Mouse (Mus musculus) urinary bladder, adult 18-20 months (tissue): ENCODE results near the gene Glb1l.
"Not testable (repeated sequence)": the region's sequence is repeated elsewhere in the genome, so short reads cannot be mapped to it uniquely, and the experiment has no call there.

Experiments
- DNase-seq, 2 experiments: peaks; one replicate each; pipeline ENCODE4 v3.0.0; 2022; ENCODE audit warnings: low spot score in 2 of 2, mixed read lengths in 2 of 2

The Glb1l gene

DNA sequence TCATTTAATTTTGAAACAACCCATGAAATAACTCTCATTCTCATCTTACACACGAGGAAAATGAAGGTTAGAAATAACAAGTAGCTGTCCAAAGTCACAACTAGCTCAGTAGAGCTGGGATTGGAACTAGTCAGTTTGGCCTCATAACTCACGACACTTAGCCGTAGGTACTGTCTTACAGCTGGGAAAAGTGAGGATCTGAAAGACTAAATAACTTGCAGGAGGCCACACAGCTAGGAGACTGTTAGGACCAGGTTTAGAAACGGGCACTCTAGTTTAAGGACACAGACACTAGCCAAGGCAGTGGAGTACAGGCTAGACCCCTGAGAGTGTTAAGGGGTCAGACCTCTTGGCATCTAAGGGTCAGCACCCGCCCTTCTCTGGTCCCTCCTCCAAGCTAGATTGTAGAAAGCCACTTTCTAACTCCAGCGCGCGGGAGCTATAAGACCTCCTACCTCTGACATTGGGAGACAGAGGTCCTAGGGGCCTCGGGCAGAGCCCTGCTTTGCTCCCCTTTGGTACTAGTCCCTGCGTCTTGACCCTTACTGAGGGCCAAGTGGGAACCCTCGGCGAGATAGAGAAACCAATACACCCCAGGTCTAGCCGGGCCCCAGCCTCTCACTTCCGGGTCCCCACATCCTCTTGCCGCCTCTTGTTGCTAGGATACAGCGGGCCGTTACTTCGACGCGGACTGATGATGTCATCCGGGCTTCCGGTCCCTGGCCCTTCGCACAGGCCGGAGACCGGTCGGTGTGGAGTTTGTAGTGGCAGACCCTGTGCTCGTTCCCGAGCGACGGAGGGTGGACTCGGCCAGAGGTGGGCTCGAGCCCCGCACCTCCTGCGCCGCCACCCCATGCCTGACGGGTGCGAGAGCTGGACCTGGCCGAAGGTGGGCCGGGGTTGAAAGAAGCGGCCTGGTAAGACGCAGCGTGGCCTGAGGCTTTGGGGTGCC, at the start of gene Glb1l, which contains the start of gene Stk16:
TSS of gene Glb1l (minus strand) at position 678 of the 952 bp plus-strand sequence.
TSS of gene Stk16 (plus strand) at position 703 of the 952 bp plus-strand sequence.
- DNase-seq: peak; percentile 92 to 96

DNA sequence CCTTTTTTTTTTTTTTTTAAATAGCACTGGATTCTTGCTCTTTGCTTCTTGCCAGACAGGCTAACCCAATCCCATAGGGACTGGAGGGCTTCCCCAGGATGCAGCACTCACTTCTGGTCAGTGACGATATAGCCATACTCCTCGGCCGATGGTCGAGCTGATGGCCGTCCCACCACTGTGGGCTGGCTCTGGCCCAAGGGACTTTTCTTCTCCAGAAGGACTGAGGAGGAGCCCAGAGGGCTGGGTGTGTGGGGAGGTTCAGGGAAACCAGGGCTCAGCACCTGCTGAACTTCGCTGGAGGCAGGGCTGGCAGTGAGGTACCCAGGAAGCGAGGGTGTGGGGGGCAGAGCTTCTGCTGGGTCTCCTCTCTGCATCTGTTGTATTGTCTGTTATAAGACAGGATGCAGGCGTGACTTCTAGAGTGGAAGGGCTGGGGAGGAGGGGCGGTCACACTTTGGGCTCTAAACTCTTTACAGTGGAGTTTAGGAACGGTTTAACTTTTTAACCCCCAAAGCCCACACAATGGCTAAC, 45.0 kb upstream of the Glb1l start:
- DNase-seq: no peak

DNA sequence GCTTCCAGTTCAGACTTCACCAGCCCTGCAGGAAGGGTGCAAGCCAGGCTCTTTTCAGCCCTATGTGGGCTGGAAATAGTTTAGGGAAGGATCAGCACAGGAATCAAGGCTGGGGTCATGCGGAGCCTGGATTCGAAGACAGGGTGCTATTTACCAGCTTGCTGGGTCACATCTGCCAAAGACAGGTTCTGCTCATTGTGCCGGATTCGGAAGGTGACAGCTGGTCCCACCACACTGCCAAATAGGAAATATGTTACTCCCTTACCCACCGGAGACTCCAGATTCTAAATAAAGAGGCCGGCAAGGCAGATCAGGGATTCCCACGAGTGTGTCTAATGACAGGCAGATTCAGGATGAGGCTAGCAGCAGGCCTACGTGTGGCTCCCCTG, 44.0 kb upstream of the Glb1l start:
- no peak for DNase-seq

DNA sequence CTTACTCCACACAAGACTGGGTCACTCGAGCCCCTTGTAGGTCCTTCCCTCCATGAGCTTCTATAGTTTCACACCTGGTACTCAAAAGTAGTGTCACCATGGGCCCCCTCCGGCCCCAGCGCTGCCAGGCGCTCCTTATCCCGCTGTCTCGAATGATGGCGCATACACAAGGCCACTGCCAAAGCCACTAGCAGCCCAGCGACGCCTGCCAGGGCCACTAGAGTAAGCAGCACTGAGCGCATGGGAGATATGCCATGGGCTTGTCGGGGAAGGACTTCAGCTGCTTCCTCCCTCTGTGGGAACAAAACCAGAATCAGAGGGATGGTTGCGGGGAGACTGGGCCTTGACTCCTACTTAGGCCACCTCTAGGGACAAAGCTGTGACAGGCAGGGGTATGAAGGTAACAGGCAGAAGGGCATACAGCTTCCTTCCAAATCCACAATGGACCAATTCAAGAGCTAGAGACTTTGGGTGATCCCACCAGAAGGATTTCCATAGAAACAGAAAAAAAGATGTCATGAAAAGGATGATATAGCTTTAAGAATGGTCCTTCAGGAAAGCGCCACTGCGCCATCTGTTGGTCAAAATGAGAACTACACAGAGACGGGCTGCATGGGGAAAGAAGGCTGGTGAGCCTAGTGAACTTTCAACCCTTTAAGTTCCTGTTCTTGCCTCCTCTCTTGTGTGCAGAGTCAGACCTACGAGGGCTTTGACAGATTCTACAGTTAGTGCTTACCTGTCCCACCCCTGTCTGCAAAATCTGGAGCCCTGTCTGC, 43.4 kb upstream of the Glb1l start:
- DNase-seq: peak; percentile 49 to 85

DNA sequence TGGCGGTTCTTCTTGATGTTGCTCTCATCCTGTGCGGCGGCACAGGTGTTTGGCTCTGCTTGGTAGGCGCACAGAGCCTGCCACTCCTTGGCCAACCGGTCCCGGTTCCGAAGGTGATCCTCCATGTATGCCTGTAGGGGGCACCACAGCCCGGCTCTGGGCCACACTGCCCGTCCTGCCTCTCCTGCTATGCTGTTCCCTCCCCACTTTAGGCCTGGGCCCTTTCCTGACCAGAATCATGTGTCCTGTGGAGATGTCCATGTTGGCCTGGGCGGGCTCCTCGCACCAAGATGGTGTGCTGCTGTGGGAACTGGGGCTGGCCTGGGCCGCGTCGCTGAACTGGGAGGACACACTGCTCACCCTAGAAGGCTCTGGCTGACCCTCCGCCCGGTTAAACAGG, 42.4 kb upstream of the Glb1l start:
- DNase-seq: no peak

DNA sequence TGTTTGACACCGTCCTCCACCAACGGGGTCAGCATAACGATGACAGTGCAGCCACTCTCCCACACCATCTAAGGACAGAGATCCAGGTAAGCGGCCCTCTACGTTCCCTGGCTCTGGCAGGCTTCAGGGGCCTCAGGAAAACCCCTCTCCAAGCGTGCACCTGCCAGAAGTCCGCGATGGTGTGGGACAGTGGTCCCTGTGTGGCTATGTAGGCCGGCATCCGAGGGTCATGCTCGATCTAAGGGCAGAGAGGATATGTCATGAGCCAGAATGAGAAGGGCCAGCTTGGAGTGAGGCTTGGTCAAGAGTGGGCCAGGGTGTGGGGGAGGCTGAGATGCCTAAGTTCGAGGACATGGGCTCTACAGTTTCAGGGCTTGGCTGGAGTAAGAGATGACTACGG, 41.7 kb upstream of the Glb1l start:
- DNase-seq: no peak

DNA sequence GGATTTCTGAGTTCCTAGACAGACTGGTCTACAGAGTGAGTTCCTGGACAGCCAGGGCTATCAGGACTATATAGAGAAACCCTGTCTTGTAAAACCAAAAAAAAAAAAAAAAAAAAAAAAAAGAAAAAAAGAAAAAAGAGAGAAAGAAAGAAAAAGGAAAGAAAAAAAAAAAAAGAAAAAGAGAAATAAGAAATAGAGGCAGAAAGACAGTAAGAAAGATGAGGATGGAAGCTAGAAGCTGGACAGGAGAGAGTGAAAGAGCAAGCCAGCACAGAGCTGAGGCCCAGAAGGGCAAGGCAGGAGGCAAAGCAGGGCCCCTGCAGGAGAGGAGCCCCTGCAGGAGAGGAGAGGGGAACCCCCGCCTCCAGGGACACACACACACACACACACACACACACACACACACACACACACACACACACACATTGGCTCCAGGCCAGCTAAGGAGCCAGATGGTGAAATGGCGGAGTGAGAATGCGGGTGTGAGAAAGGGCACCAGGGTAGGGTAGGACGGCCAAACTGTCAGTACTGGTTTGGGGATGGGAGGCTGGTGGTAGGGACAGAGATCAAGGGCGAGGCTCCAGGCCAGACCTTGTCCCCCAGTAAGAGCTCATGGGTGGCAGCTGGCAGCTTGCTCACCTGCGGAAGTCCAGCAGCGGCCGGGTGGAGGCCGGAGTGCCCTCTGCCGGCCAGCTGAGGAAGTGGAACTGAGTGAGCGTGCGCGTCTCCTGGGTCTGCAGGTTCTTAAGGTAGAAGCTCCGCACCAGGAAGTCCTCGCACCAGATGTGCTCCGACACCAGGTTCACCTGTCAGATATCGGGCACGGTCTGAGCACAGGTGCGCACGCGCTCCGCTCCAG, 40.7 kb upstream of the Glb1l start:
- DNase-seq: peak; percentile 74 to 81

DNA sequence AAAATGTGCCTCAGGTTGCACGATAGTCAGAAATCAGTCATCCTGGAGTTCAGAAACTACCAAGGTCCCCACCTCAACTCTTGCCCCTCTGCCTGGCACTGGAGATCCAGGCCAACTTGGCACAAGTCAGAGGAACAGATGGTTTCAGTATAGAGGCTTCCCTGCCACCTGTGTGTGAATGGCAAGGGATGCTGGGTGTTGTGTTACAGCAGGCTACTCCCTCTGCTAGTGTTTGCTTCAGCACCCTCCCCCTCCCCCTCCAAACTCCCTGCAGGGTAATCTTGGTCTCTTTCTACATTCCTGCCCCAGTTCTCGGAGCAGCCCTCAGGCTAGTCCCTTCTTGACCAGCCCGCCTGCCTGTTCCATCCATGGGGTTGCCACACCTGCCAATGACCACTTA, 39.9 kb upstream of the Glb1l start:
- no peak for DNase-seq

DNA sequence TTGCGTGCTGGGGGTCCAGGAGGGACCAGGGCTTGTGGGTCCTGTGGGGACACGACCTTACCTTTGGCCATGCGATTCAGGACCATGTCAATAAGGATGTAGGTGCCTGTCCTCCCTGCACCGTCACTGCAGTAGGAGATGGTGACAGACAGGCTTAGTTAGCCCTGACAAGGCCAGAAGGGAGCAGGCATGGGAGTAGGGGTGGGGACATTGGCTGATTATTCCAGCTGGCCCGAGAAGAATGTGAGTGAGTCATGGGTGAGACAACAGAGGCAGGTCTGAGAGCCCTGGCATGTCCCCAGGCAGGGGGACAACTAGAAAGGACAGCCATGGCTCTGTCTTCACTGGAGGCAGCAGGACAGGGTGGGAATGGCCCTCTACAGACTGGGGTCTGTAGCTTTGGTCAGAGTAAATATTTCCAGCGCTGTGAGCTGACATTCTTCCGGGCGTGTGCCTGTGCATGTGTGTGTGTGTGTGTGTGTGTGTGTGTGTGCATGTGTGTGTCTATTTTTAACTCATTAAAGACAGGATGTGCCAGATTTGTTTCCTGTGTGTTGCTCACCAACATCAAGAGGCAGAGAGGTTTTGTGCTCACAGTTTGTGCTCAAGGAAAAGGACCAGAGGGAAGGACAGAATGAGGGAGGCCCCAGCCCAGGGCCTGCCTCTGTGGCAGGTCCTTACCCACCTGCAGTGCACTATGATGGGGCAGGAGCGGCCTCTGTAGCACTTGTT, 37.6 kb upstream of the Glb1l start:
- peak in 1 of 2 experiments; percentile 65 for DNase-seq

DNA sequence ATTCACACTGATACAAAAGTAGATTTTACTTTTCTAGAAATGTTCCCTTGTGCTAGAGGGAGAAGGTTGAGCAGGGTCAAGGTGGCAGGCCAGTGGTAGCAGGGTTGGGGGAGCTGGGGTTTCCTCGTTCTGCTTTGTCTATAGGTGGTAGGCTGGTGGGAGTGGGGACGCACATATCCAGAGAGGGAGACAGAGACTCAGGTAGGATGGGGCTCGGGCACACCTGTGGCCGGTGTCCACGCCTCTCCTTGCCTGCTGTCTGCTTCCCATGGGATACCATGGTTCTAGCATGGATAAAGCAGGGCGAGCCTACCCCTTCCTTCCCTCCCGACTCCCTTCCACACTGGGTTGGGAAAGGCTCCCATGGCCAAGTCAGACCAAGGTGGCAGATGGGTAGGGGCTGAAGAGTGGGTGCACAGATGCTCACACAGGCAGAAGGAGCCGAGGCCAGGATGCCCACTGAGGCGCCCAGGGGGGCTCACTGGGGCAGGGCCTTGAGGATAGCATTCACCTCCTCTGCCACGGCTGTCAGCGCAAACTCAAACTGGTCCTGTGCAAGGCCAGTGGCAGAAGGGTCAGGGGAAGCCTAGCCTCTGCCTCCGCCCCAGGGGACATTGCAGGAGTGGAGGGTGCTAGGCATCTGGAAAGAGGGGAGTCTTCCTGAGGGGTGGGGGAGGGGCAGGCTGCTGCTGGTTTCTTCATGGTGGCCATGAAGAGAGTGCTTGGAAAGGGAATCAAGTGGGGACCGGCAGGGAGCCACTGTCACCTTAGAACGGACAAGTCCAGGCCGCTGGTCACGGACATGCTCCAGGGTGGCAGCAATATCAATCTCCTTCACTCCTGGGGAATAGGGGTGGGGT, 36.7 kb upstream of the Glb1l start:
- no peak for DNase-seq

DNA sequence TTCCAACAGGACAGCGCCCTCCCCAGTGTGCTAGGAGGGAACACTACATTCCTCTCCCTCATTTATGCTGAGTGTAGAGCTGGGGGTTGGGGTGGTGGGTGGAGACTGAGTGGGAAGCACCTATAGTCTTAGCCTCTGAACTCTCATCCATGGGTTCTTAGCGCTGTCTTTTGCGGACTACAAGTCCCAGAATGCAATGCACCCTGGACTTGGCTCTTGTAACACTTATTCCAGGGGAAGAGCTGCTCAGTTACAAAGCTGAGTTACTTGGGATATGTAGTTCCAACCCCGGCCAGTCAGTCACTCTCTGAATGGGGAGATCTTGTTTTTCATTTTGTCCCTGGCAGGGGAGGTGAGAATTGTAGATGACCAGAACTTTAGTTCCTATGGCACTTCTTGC, 34.2 kb upstream of the Glb1l start:
- DNase-seq: no peak

DNA sequence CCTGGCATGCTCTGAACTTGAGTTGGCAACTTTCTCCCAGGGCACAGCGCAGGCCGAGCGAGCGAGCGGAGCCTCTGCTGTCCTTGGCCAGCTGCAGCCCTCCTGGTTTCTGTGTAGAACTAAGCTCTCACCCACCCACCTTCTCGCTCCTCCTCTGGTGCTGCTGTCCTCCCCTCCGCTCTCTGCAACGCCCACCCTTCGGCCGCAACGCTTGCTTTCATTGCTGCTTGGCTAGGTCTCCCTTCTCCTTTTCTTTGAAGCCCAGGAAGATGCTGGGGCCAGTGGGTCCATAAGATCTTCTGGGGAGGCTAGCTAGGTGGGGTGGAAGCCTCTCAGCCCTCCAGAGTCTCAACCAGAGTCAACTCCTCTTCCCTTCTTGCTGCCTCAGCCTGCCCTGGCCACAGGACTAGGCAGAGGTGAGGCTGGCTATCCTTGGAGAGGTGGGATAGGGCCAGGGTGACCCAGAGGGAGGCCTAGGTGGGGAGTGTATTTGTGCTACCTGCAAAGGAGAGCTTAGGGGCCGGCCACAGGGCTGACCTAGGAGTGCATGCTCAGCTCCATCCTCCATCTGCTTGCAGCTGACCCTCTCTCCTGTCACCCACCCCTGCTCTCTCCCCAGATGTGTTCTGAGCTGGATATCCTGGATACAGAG, 33.7 kb upstream of the Glb1l start:
- no peak for DNase-seq

DNA sequence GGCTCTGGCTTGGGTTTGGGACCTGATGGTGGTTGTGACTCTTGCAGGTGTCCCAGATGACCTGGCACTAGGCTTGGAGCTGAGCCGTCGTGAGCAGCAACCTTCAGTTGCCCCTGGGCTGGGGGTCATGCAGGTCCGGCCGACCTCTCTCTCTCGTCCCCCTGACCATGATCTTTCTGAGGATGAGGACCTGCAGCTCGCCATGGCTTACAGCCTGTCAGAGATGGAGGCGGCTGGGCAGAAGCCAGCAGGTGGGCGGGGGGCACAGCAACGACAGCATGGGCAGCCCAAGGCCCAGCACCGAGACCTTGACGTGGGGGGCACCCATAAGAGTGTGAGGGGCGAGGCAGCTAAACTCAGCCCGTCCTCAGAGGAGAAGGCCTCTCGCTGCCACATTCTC, 32.8 kb upstream of the Glb1l start:
- no peak for DNase-seq

DNA sequence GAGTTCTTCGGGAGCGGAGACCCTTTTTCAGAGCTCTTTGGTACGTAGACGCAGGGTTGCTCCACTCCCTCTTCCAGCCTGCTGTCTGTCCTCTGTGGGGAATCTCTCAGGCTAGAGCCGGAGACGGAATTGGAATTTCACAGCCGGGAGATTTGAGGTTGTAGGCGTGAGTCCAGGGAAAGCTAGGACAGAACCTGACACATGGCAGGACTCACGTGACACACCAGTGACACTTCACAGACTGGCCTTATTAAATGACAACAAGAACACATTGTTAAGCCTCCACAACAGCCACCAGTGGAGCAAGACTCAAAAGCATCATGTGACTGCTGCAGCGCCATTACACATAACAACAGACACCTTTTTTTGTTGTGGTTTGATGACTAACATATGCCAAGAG, 29.0 kb upstream of the Glb1l start:
- no peak for DNase-seq

DNA sequence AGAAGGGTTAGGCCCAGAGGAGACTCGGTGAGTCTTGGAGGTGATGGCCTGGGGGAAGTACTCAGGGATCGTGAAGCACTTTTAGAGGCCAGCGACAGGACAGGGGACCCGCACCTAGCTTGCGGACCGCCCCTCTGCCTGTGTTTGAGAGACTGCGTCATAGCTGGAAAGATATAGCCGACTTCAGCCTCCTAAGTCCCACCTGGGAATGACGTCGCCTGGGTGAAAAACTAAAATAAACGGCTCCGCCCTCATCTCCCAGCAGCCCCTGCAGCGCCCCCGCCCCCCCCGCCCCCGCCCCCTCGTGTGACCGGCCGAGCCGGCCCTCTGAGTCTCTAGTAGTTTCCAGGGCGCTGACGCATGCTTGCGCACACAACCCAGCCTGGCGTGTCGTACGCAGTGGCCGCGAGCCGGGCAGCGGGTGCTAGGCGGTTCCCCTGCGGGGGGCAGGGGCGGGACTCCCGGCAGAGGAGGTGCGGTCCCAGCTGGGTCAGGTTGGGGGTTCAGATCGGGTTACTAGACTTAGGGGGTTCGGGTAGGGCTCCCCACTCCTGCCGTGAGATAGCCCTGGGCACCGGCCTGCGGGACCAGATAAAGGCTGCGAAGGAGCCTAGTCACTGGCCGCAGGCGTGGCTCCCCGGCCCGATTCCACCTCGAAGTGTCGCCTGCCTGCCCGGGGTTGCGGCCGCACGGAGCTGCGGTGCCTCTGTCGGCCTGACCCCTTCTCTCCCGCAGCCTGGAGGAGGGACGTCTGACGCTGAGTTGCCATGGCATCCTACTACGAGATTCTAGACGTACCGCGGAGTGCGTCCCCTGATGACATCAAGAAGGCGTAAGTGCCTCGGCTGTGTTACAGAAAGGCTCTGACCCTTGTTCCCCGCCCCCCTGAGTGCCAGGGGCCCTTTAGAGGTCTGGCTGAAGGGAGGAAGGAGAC, 25.8 kb upstream of the Glb1l start, which contains the start of gene Dnajb2:
TSS of gene Dnajb2 (plus strand) at position 290 of the 934 bp plus-strand sequence.
- peak; percentile 83 to 87 for DNase-seq

DNA sequence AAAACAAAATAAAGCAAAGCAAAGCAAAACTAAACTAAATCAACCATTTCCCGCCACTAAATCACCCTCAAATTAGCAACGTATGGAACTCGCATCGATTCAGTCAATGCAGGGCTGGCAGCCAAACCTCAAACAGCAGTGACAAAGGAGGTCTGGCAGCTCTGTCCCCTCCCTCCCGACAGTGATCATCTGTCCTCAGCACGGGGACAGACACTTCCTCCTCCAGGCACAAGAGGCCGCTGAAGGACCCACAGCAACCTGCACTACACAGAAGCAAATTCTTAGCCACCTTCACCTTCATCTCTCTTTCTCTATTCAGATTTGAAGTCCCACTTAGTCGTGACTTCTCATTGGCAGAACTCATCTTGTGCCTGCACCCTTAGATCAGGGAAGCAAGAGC, 24.0 kb upstream of the Glb1l start:
- DNase-seq: no peak

DNA sequence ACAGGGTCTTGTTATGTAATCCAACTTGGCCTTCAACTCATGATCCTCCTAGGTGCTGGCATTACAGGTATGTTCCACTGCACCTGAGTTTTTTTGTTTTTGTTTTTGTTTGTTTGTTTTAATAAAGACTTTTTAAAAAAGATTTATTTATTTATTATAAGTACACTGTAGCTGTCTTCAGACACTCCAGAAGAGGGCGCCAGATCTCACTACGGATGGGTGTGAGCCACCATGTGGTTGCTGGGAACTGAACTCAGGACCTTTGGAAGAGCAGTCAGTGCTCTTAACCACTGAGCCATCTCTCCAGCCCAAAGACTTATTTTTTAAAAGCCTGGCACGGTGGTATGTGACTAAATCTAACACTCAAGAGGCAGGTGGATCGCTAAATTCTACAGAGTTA, 21.9 kb upstream of the Glb1l start:
- DNase-seq: not testable (repeated sequence)

DNA sequence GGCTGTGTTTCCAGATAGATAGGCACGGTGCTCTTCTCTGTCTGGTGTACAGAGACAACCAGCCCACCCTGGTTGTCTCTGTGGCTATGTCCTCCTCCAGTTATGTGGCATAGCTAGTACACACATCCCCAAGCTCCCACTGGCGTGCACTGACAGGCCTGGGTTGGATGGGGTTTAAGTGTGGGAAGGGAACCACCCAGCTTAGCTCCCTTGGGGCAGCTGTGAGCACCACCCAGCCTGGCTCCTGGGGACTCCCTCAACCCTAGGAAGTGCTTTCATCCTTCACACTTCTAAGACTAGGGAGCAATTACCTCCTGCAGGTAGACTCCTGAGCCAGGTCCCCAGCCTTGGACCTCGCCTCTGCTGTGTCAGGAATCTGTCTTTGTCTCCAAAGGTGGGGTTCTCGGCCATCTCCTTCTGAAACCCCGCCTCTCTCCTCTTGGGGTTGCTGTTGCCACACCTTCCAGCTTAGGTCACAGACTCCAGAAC, 21.1 kb upstream of the Glb1l start, which contains the start of gene A630095N17Rik:
TSS of gene A630095N17Rik (minus strand) at position 439 of the 489 bp plus-strand sequence.
- DNase-seq: no peak
